Mouse (Mus musculus) stomach, postnatal 0 days (tissue): ENCODE measurements around the gene Golga4.

Experiments
- CTCF ChIP-seq: IDR thresholded peaks from 2 replicates; pipeline ENCODE4 v1.5.1; 2016; ENCODE audit warnings: antibody characterized with exemption, low read depth, mild to moderate bottlenecking, moderate library complexity
- EP300 ChIP-seq: optimal IDR thresholded peaks from 2 replicates; pipeline ENCODE3; 2016; ENCODE audit warnings: antibody characterized with exemption

DNA sequence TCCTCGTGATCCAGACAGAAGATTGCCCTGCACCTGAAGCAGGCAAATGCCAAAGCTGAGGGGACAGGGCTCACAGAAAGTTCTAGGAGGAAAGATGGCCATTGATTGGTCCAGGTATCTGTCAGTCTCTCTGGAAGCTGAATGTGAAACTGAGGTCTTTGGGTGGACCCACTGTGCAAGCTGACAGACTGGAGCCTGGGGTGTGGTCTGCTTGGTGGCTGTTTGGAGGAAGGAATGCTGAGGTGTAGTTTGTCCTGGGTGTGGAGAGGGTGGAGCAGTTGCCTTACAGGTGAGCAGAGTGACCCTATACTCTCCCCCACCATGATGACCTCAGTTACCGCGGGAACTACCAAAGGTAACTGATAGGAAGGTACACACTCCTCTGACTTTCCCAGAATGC is 9.1 kb upstream of the Golga4 start:
- TF ChIP-seq CTCF (no peak), EP300 (no peak)
